Mouse (Mus musculus): ENCODE results near the gene Atxn7l1.
A peak's percentile ranks its signal among the peaks of the same experiment; 100 is the strongest.

Gene Atxn7l1

DNA sequence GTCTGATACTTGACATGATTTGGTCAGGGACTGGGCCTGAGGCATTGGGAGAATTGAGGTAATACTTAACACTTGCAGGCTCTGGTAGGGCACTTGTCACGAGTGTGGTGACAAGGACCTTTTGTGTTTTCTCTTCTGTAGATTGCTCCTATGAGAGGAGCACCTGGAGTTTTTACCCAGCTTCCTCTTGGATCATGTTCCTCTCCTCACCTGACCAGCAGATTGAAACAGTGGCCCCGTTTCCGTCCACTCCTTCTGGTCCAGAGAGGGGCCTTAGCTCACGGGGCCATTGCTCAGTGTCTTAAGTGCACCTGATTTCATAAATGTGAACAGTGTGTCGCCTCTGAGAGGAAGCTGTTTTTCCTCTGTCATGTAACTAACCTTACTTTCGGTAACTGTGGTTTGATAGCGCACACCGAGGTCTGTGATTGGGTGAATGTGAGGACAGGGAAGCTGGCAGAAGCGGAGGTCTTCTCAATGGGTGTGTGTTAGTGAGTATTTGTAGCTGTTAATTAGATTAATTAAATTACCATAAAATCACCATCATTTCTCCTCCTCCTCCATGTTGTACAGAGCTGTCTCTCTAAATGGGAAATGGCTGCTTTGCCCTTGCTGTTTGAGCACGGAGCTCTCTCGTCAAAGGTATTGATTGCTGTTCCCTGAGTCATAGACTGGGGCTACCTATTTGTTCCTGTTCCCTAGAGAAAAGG lies 35.1 kb downstream of the Atxn7l1 start:
- no peak for DNase-seq (ENCODE audit: low spot score in 2 of 2)

DNA sequence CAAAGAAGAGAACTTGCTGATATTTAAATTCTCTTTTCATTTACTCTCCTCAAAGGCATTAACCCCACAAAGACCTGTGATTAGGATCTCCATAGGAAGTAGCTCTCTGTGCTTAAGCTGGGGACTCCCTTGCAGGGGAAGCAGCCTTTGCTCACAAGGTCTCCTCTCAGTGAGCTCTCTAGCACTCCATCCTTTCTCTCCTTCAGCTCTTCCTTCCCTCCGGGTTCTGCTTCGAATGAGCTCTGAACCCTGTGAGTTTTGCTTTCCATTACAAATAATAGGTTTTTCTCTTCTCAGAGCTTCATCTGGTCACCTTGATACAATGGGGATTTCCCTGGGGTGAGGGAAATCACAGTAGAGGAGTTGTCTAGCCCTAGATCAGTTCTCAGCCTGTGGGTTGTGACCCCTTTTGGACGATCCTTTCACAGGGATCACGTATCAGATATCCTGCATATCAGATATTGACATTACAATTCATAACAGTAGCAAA lies 35.7 kb downstream of the Atxn7l1 start:
- DNase-seq (ENCODE audit: low spot score in 2 of 2), result no peak

- no peak for DNase-seq (ENCODE audit: low spot score in 2 of 2)
These were observed 36.6 kb downstream of the Atxn7l1 start for GRCm38 (mm10) chr12:33184137-33184536.

- no peak for DNase-seq (ENCODE audit: low spot score in 2 of 2)
These were observed 37.6 kb downstream of the Atxn7l1 start for GRCm38 (mm10) chr12:33185046-33185445.

- DNase-seq (ENCODE audit: low spot score in 2 of 2), result no peak
These were observed 38.8 kb downstream of the Atxn7l1 start for GRCm38 (mm10) chr12:33186331-33186730.

DNA sequence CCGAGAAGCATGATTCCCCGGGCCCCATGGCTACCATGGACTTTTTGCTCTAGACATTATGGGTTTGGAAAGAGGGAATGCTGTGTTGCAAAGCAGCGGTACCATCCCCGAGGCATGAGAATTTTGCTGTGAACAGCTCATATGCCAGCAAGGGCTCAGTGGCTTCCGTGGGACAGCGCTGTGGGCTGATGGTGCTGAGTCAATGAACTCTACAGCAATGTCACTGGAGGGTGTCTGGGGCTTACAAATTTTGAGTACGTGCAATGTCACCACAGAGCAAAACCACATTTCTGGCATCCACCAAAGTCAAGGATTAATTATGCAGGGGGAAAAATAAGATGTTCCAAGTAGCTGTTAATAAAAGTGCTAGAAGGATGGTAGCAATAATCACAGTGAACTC lies 42.6 kb downstream of the Atxn7l1 start:
- no peak for DNase-seq (ENCODE audit: low spot score in 2 of 2)

DNA sequence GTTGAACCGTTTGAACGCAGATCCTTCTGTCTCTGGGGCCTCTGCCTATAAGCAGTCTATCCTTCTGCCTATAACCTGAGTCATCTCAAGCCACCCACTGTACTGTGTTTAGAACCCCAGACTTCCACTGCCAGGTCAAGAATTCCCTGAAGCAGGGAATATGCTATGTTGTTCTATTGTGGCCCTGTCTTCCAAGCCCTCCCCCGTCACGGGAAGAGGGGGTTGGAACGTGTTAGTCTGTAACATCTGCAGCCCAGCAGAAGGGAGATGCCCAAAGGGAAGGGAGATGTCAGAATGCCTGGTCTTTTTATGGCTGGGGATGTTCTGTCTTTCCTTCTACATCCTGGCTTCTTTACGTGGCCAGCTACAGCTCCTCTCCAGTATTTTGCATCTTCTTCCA lies 43.1 kb downstream of the Atxn7l1 start:
- DNase-seq (ENCODE audit: low spot score in 2 of 2), result no peak

DNA sequence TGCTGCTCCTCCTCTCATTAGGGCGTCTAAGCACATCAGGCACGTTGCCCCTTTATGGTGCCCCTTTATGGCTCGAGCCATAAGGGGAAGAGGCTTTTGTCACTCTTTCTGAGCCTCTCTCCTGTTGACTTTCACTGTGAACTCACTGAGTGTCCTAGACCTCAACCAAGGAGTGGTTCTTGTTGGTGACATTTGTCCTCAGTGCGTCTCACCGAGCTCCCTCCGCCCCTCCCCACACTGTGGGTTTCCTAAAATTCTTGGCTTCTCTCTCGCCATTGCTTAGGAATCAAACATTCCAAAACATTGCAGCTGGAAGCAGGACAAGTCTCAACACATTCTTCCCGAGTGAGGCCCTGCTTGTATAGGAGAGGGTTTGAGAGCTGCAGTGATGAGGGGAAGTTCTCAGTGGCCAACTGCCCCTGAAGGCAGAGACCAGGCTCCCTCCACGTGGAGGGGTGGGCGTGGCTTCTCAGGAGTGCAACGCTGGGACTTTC lies 46.0 kb downstream of the Atxn7l1 start:
- no peak for DNase-seq (ENCODE audit: low spot score in 2 of 2)

GRCm38 (mm10) chr12:33195175-33195574 lies 47.7 kb downstream of the Atxn7l1 start:
- DNase-seq (ENCODE audit: low spot score in 2 of 2), result no peak

GRCm38 (mm10) chr12:33197287-33197686 lies 49.8 kb downstream of the Atxn7l1 start:
- DNase-seq (ENCODE audit: low spot score in 2 of 2), result no peak

DNA sequence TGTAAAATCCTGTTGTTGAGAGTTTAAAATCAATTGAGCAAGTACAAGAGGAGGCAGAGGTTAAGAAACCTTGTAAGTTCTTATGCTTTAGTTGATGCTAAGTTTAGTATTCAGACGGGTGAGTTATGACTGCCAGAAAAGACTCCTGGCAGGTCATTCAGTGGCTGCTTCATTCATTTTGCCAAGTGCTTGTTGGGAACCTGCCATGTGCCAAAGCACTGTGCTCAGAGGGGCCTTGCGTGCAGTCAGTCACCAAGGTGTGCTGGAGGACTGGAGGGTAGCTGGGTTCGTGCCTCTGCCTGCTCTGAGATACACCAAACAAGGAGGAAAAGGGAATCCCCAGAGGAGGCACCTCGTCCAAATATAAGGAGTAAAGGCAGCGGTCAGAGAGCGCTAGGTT lies 50.3 kb downstream of the Atxn7l1 start:
- no peak for DNase-seq (ENCODE audit: low spot score in 2 of 2)

DNA sequence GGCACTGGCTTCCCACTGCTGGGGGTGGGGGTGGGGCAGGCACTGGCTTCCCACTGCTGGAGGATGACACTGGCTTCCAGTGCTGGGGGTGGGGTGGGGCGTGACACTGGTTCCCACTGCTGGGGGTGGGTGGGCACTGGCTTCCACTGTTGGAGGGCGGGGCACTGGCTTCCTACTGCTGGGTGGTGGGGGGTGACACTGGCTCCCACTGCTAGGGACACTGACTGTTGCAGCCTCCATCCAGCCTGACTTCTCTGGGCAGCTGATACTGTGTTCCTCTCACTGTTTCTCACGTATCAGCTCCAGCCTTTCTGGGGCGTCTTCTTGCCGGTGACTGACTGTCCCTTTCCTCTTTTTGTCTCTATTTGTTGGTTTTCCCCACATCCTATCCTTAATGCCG lies 53.6 kb downstream of the Atxn7l1 start:
- DNase-seq (ENCODE audit: low spot score in 2 of 2), result no peak

DNA sequence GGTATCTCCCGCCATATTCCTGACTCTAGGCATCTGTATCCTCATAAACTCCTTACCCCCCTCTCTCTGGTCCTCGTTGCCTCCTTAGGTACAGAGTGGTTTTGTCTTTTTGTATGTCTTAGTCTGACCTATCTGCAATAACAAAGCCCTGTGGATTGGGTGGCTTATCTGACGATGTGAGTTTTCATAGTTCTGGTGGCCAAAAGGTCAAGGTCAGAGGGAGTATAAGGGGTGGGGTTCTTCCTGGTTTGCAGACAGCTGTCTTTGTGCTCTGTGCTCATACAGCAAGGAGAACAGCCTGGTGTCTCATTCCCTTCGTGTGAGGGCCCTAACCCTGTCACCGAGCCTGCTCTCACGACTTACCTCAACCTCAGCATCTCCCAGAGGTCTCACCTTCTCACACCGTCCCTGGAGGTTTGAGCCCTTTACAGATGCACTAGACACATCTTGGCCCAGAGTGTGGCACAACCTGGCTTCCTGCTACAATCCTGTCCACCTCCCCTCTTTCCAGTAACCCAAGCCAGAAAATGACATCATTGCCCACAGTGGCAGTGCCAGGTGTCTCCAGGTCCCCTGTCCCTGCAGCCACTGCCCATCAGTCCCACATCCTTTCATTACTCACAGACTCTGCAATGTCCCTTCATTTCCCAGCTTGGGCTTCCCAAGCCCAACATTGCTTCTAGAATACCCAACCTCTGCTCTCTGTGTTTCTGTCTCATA lies 54.2 kb downstream of the Atxn7l1 start:
- no peak for DNase-seq (ENCODE audit: low spot score in 2 of 2)

- DNase-seq (ENCODE audit: low spot score in 2 of 2), result no peak
These were observed 57.8 kb downstream of the Atxn7l1 start for GRCm38 (mm10) chr12:33205255-33205654.

- DNase-seq (ENCODE audit: low spot score in 2 of 2), result no peak
These were observed 58.8 kb downstream of the Atxn7l1 start for GRCm38 (mm10) chr12:33206300-33206699.

GRCm38 (mm10) chr12:33210856-33211255 lies 63.4 kb downstream of the Atxn7l1 start:
- no peak for DNase-seq (ENCODE audit: low spot score in 2 of 2)

GRCm38 (mm10) chr12:33218215-33218859 lies 70.8 kb downstream of the Atxn7l1 start:
- DNase-seq (ENCODE audit: low spot score in 2 of 2), result no peak

DNA sequence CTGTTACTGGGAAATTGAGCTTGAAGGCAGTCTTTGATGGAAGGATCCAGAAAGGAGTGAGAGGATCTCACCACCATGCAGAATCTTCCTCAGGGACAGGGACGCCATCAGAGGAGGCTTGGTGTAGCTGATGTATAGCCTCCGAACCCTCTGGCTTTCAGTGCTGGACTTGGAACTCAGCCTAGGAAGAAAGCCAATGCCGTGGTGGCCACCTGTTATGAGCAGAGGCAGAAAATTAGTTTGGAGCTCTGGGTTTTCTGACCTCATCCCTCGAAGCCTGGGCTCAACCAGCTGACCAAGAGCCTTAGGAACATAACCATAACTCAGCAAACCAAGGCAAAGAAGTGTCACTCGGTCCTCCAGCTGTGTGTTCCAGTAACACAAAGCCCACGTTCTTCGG lies 71.9 kb downstream of the Atxn7l1 start:
- no peak for DNase-seq (ENCODE audit: low spot score in 2 of 2)

DNA sequence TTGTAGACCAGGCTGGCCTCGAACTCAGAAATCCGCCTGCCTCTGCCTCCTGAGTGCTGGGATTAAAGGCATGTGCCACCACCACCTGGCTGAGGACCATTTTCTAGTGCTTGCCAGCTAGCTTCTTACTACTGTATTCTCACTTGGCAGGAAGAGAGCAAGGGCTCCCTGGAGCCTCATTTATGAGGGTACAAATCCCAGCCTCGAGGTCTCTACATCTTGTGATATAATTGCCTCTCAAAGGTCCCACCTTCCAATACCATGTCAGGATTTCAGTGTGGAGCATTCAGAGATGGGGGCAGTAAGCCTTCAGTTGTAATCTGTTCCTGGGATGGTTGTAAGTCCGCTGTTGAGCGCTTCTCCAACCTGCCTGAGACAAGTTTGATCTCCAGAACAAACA lies 72.6 kb downstream of the Atxn7l1 start:
- no peak for DNase-seq (ENCODE audit: low spot score in 2 of 2)

GRCm38 (mm10) chr12:33220509-33221051 lies 73.1 kb downstream of the Atxn7l1 start:
- DNase-seq (ENCODE audit: low spot score in 2 of 2), result peak; percentile 77 to 80

- no peak for DNase-seq (ENCODE audit: low spot score in 2 of 2)
These were observed 74.7 kb downstream of the Atxn7l1 start for GRCm38 (mm10) chr12:33222187-33222586.

DNA sequence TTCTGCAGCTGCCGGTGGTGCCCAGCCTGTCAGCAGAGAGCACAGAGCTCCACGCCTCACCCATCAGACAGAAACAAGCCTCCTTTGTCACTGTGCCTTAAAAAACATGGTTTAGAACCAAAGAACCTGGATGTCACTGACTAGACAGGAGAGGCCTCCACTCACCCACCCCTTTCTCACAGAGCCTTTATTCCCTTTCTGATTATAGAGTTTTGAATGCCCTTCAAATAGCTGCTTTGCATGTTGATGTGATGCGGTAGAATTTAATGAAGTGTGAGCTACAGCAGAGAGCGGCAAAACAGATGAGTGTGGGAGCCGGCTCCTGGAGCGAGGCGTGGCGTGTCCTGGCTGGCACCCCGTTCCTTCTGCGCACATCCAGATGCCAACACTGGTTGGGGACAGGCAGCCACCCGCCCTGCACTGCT lies 77.6 kb downstream of the Atxn7l1 start:
- DNase-seq (ENCODE audit: low spot score in 2 of 2), result peak; percentile 64 to 67
